Mouse (Mus musculus) mouse embryonic stem cell (cell line): ENCODE results near the gene Naa15.

Experiments used
- in situ Hi-C, 2 experiments: fragments of 300-500 bp; cut with MboI; formaldehyde crosslinking; loops; 1 replicate in 1 of 2; 3 replicates in 1 of 2; pipeline ENCODE4 v1.14.3; 2019 to 2020; ENCODE audit warnings: low sequenced_read_pairs in 2 of 2, low pct_unique_long_range_greater_than_20kb in 1 of 2, mixed read lengths in 1 of 2; ENCODE audit not compliant: unreplicated experiment in 1 of 2

The Naa15 gene

GRCm38 (mm10) chr3:51493272-51493838, 78.4 kb downstream of the Naa15 start:
- in situ Hi-C loops: loop anchor here in 1 of 2 experiments (25.0 kb wide), 1 partner anchor 744 kb away; no protein-coding TSS in a partner anchor

- in situ Hi-C loops: loop anchor here in 1 of 2 experiments (25.0 kb wide), 1 partner anchor 743 kb away; no protein-coding TSS in a partner anchor
These were observed 79.5 kb downstream of the Naa15 start for GRCm38 (mm10) chr3:51494466-51494865.

GRCm38 (mm10) chr3:51495646-51496045, 80.7 kb downstream of the Naa15 start:
- in situ Hi-C loops: loop anchor here in 1 of 2 experiments (25.0 kb wide), 1 partner anchor 742 kb away; no protein-coding TSS in a partner anchor

GRCm38 (mm10) chr3:51497978-51498377, 83.0 kb downstream of the Naa15 start:
- in situ Hi-C loops: loop anchor here in 1 of 2 experiments (25.0 kb wide), 1 partner anchor 739 kb away; no protein-coding TSS in a partner anchor

- in situ Hi-C loops: loop anchor here in 1 of 2 experiments (25.0 kb wide), 1 partner anchor 739 kb away; no protein-coding TSS in a partner anchor
These were observed 83.7 kb downstream of the Naa15 start for GRCm38 (mm10) chr3:51498659-51499058.

- in situ Hi-C loops: loop anchor here in 1 of 2 experiments (25.0 kb wide), 1 partner anchor 737 kb away; no protein-coding TSS in a partner anchor
These were observed 84.9 kb downstream of the Naa15 start for GRCm38 (mm10) chr3:51499876-51500275.

- in situ Hi-C loops: no loop called here
These were observed 89.5 kb downstream of the Naa15 start for GRCm38 (mm10) chr3:51504385-51504952.

GRCm38 (mm10) chr3:51505465-51505864, 90.5 kb downstream of the Naa15 start:
- in situ Hi-C loops: no loop called here

- in situ Hi-C loops: no loop called here
These were observed 96.0 kb downstream of the Naa15 start for GRCm38 (mm10) chr3:51510903-51511302.

GRCm38 (mm10) chr3:51511983-51512382, 97.0 kb downstream of the Naa15 start:
- in situ Hi-C loops: no loop called here

- in situ Hi-C loops: no loop called here
These were observed 102.5 kb downstream of the Naa15 start for GRCm38 (mm10) chr3:51517467-51517866.

- in situ Hi-C loops: no loop called here
These were observed 103.2 kb downstream of the Naa15 start for GRCm38 (mm10) chr3:51517878-51518762.

GRCm38 (mm10) chr3:51518763-51519121, 103.8 kb downstream of the Naa15 start:
- in situ Hi-C loops: no loop called here

- in situ Hi-C loops: no loop called here
These were observed 106.3 kb downstream of the Naa15 start for GRCm38 (mm10) chr3:51521262-51521661.

- in situ Hi-C loops: loop anchor here in 1 of 2 experiments (25.0 kb wide), 1 partner anchor 712 kb away; no protein-coding TSS in a partner anchor
These were observed 110.3 kb downstream of the Naa15 start for GRCm38 (mm10) chr3:51525186-51525785.
